Mouse (Mus musculus): ENCODE measurements around the gene Ndufs7. TPM values are rescaled to one million over a fixed set of nuclear protein-coding genes. Genes with fewer than 3 reads are reported as not detected.
"Not testable (repeated sequence)": the region's sequence is repeated elsewhere in the genome, so short reads cannot be mapped to it uniquely, and the experiment has no call there.

Ndufs7 gene
- total RNA-seq, 1 experiment from 2014 or later: 426 TPM

DNA sequence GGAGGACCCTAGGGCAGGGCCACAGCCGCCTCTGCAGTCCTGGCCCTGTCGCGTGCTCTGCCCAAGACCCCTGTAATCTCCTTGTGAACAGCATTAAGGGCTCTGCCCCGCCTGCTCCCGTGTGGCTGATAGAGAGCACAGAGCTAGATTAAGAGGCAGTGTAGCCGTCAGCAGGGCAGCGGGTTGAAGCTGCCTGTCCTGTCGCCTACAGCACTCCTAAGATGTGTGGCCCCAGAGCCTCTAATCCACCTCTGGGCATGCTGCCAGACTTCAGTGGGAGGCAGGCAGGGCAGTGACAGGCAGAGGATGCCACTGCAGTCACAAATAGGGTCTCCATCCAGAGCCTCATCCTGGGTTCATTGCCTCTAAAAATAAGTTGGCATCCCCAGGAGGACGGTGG is 6.8 kb upstream of the Ndufs7 start:
- no peak for DNase-seq

DNA sequence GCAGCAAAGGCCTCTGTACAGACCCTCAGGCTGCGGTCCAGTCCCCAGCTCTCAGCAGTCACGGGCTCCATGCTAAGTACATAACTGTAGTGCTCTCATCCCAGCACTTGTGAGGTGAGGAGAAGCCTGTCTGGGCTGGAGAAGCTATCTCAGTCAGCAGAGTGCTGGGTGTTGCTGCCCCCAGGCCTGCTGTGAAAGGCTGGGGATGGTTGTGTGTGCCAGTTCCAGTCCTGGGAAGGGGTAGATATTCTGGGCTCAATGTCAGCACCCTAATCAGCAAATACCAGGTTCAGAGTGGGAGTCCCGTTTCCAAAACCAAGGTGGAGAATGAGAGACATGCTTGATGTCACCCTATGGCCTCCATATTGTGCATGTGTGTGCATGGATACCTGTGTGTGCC is 6.3 kb upstream of the Ndufs7 start:
- DNase-seq: no peak

- DNase-seq: peak; percentile 64
These were observed 4.0 kb upstream of the Ndufs7 start for GRCm38 (mm10) chr10:80244791-80245399.

- DNase-seq: peak; percentile 90
These were observed 3.3 kb upstream of the Ndufs7 start for GRCm38 (mm10) chr10:80245600-80245999.

- no peak for DNase-seq
These were observed 1.1 kb upstream of the Ndufs7 start for GRCm38 (mm10) chr10:80247849-80248248.

- DNase-seq: not testable (repeated sequence)
These were observed 484 bp upstream of the Ndufs7 start for GRCm38 (mm10) chr10:80248437-80248836.

DNA sequence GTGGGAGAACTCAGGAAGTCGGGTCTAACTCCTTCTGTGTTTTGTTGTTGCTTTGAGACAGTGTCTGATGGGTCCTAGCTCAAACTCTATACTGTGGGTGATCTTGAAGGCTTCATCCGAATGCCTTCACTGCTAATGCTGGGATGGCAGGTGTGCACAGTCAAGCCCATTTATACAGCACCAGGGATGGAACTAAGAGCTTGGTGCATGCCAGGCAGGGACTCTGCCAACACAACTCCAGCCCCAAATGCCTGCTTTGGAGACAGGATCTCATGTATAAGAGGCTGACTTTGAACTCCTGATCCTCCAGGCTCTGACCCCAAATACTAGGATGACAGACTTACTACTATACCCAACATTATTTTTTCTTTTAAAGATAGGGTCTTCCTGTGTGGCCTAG is 1.1 kb downstream of the Ndufs7 start:
- no peak for DNase-seq

- DNase-seq: no peak
These were observed 1.7 kb downstream of the Ndufs7 start for GRCm38 (mm10) chr10:80250573-80250972.

GRCm38 (mm10) chr10:80252011-80252410 is 3.1 kb downstream of the Ndufs7 start:
- no peak for DNase-seq

DNA sequence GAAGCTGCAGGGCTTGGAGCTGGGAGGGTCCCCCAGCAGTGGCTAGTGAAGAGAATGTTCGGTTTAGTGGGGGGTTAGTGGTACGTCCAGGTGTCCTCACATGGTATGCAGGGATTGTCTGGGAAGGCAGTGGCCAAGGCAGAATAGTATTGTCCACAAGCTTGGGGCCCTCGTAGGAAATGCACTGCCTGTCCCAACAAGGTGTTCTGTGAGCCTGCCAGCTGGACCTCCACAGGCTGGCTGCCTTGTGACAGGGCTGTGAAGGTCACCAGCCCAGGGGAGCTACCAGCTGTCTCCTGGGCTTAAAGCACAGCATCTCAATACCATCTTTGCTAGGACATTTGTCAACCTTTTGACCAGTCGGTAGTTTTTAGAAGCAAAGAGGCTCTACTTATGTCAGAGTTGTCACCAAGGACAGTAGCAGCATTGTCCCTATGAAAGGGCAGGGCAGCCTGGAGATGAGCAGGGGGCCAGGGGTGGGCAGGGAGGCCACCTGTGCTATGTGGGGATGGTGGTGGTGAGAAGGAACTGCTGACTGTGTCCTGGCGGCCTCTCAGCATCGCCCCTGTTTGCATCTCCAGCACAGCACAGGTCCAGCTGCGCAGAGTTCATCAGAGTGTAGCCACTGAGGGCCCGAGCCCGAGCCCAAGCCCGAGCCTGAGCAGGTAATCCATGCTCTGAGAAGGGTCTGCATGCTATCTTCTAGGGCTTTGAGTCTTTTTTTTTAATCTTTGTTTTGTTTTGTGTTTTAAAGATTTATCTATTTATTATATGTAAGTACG is 3.8 kb downstream of the Ndufs7 start:
- no peak for DNase-seq

DNA sequence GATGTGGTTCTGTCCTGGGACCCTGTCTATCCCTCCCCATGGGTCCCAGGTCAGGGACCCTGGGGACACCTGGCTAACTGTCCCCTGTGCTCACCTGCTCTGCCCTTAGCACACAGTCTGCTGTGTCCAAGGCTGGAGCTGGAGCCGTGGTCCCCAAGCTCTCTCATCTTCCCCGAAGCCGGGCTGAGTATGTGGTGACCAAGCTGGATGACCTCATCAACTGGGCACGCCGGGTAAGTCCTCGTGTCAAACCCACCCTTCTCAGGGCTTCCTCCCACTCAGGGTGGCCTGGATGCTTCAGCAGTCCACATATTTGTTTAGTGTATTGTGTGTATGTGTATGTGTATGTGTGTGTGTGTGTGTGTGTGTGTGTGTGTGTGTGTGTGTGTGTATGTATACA is 4.6 kb downstream of the Ndufs7 start:
- no peak for DNase-seq

DNA sequence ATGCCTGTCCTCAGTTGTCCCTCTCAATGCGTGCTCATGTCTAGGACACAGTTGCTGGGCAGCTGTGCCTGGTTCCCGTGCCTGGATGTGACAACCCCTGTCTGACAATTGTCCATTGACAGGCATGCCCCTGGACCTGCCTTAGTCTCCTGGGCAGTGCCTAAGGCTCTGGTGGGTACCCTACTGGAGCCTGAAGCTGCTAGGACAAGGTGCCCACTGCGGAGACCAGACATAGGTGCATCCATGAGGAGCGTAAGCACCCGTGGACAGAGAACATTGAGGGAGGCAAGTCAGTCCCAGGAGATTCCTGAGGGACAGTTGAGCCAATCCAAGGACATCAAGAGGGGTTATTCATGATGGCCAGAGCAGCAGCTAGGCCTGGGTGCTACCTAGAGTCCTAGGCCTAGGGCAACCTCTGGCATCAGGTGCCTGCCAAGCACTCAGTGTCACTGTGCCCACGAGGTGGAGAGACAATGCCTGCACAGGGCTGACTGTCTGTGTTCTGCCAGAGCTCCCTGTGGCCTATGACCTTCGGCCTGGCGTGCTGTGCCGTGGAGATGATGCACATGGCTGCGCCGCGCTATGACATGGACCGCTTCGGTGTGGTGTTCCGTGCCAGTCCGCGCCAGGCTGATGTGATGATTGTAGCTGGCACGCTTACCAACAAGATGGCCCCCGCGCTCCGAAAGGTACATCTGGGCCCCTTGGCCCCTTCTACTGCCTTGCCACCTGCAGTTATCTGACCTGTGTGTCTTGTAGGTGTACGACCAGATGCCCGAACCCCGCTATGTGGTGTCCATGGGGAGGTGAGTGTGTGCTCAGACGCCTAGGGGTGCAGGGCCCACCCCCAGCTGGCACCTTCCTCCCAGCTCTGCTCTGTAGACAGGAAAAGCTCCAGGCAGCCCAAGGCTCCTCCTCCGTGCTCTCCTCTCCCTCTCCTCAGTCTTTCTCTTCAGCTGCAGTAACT is 5.7 kb downstream of the Ndufs7 start:
- peak; percentile 10 for DNase-seq

DNA sequence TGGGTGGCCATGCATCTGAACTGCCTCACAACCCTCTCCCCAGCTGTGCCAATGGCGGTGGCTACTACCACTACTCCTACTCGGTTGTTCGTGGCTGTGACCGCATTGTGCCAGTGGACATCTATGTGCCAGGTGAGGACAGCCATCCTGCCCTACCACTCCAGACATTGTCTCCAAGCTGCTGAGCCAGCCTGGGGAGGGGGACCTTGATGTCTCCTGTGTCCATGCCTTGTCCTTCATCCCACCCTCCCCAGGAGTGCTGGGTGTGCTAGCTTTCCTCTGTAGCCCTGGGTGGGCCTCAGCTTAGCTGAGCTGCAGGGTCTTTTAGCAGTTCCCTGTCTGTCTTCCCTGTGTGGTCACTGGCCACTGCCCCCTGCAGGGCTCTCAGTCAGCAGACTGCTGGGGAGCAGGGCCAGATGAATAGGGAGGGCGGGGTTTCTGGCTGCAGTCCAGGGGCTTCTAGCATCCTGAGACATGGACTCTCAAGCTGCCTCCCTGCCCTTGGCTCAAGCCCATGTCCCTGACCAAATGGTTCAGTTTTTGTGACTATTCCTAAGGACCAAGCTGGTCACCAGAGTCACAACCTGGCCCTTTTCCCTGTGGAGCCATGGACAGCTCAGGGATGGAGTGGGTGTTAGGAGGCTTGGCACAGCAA is 7.1 kb downstream of the Ndufs7 start:
- DNase-seq: peak; percentile 79

- DNase-seq: no peak
These were observed 9.0 kb downstream of the Ndufs7 start for GRCm38 (mm10) chr10:80257936-80258335.

GRCm38 (mm10) chr10:80258752-80259462 is 10.0 kb downstream of the Ndufs7 start:
- peak; percentile 72 for DNase-seq

DNA sequence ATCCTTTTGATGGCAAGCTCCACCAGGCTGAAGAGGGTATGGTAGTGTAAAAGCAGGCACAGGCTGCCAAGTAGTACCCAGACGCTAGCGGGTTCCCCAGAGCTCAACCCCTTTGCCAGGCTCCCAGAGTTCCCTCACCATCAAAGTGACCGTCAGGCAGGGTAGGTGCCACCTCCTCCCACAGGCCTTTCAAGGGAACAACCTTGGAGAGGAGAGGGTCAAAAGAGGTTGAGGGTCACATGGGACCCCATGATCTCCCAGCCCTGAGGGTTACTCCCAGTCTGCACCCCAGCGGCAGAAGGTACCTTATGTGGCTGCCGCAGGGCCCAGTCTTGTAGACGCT is 10.5 kb downstream of the Ndufs7 start:
- DNase-seq: peak; percentile 65

DNA sequence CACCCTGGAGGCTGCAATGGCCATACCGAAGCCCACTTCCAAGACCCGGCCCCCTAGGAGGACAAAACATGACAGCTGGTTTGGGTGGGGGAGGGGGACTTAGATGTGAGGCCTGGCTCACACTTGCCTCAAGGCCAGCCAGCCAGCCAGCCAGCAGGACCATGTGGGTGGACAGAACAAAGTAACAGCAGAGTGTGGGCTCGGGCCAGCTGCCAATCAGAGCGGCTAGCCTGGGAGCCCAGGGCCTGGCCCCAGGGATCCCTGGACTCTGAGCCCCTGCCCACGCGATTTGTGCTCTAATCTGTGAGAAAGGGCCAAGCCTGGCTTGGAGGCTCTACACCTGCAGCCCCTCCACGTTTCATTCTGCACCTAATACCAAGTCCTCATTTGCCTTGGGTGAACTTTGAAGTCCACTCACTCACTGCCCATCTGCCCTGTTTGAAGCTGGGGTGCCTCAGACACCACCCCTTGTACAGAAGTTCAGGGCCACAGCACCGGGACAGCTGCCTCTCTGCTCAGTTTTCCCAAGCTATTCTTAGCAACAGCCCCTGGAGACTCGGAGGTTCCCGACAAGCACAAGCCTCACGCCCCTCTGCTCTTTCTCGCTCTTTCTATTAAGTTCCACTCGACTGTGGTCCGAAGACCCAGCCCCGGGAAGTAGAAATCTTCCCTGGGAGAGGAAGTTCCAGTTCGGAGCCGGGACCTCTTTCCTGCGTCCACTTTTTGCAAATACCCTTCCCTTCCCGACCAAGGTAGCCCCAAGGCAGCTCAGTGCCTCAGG is 11.1 kb downstream of the Ndufs7 start:
- peak; percentile 91 for DNase-seq

DNA sequence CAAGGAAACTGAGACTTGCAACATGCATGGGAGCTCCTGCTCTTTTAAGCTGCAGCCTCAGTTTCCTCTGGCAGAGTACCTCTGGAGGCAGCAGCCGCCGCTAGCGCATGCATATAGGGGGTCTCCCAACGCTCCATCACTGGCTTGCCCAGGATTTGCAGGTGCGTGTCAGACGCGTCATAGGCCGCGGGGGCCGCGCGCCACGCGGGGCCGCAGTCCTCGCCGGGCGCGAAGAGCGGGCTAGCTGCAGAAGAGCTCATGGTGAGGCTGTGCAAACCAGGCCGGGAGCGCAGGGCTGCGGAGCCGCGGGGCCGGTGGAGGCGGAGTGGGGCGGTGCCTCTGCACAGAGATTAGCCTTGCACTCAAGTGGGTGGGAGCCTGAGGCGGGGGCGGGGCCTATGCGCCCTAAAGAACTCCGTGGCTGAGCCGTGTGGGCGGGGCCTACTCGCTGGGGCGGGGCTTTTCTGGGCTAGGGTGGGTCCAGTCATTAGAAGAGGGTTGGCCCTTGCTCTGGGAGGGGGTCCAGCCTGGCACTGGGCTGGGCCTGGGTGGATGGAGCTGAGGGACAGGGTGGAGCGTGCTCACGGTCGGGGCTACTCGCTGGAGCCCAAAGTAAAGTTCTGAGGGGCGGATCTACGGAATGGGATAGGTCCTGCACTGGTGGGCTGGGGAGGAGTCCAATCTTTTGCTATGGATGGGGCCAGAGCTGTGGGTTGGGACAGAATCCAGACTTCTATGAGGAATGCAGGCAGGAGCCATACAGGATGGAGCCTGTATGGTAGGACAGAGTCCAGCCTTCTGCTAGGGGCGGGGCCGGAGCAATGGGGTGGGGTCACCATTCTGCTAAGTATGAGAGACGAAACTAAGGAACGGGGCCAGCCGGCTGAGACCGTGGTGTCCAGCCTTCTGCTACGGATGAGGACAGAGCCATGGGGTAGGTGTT is 12.0 kb downstream of the Ndufs7 start, which contains the start of the genes Gamt and Dazap1:
TSS of gene Gamt (minus strand) at position 371 of the 943 bp plus-strand sequence.
TSS of gene Dazap1 (plus strand) at position 845 of the 943 bp plus-strand sequence.
- peak; percentile 99 for DNase-seq

DNA sequence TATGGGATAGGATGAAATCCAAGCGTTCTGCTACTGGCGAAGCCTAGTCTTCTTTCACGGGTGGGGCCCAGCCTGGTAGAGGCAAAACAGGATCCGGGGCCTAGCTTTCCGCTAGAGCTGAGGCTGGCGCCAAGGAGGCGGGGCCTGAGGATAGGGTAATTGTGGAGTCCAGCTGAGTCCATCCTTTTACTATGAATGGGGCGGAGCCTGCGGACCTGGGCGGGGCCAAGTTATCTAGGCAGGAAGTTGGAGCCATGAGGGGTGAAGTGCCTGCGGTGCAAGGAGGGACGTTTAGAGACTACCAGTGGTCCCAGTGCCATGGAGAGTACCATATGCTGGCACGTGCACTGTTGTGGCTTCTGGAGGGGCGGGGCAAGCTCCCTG is 12.7 kb downstream of the Ndufs7 start:
- peak; percentile 99 for DNase-seq
